Mouse (Mus musculus) hindbrain, embryonic 14.5 days (tissue): Measurements from ENCODE around the gene G3bp2. TPM values are rescaled to one million over a fixed set of nuclear protein-coding genes. Genes with fewer than 3 reads are reported as not detected.

Experiments
- ATAC-seq: fragments of 200-750 bp; cut with Nextera tagmentation; 2 replicates; pipeline ENCODE4 v1.8.0; 2017; ENCODE audit warnings: moderate number of reproducible peaks, mild to moderate bottlenecking, moderate TSS enrichment, moderate library complexity; ENCODE audit not compliant: low FRiP score
- DNase-seq: peaks from one replicate; pipeline ENCODE4 v3.0.0-alpha.2; 2015; ENCODE audit warnings: low spot score
- H3K27ac ChIP-seq: fragments of 300-500 bp; sonication (generic); 2 replicates; pipeline ENCODE4 v1.5.1; 2014; ENCODE audit warnings: mild to moderate bottlenecking, moderate library complexity
- H3K27me3 ChIP-seq: fragments of 300-500 bp; sonication (generic); 2 replicates; pipeline ENCODE4 v1.6.1; 2014; ENCODE audit warnings: mild to moderate bottlenecking, low read length, mixed read lengths; ENCODE audit not compliant: control insufficient read depth, insufficient read depth
- H3K36me3 ChIP-seq: fragments of 300-500 bp; sonication (generic); replicated peaks from 2 replicates; pipeline ENCODE4 v1.6.1; 2014; ENCODE audit not compliant: control insufficient read depth, insufficient read depth
- H3K4me1 ChIP-seq: fragments of 300-500 bp; sonication (generic); replicated peaks from 2 replicates; pipeline ENCODE4 v1.6.1; 2014; ENCODE audit warnings: antibody characterized with exemption, low read length, mixed read lengths; ENCODE audit not compliant: control insufficient read depth, insufficient read depth
- H3K4me2 ChIP-seq: fragments of 300-500 bp; sonication (generic); replicated peaks from 2 replicates; pipeline ENCODE4 v1.6.1; 2014; ENCODE audit warnings: mild to moderate bottlenecking, moderate library complexity
- H3K4me3 ChIP-seq: fragments of 300-500 bp; sonication (generic); replicated peaks from 2 replicates; pipeline ENCODE4 v1.5.1; 2014; ENCODE audit warnings: mild to moderate bottlenecking, low read length
- H3K9ac ChIP-seq: fragments of 300-500 bp; sonication (generic); 2 replicates; pipeline ENCODE4 v1.6.1; 2014
- H3K9me3 ChIP-seq: fragments of 300-500 bp; sonication (generic); 2 replicates; pipeline ENCODE4 v1.6.1; 2016; ENCODE audit warnings: low read length; ENCODE audit not compliant: control insufficient read depth
- WGBS: fragments of 180-500 bp; shearing (Covaris S2); extraction: QIAGEN DNeasy Blood & Tissue Kit; methylation state at CpG from one replicate; pipeline ENCODE4 v1.1.7; 2014; 5-methylcytosine and 5-hydroxymethylcytosine counted together
- polyA plus RNA-seq: library from polyadenylated mRNA; unstranded; fragments of >200 nt; fragmentation: Nextera tagmentation; extraction: Ambion mirVana; gene quantifications from 2 replicates; pipeline ENCODE4 v1.2.1, GENCODE M21; 2014

The G3bp2 gene
- polyA plus RNA-seq, 1 experiment from 2014 or later, result 377 TPM

DNA sequence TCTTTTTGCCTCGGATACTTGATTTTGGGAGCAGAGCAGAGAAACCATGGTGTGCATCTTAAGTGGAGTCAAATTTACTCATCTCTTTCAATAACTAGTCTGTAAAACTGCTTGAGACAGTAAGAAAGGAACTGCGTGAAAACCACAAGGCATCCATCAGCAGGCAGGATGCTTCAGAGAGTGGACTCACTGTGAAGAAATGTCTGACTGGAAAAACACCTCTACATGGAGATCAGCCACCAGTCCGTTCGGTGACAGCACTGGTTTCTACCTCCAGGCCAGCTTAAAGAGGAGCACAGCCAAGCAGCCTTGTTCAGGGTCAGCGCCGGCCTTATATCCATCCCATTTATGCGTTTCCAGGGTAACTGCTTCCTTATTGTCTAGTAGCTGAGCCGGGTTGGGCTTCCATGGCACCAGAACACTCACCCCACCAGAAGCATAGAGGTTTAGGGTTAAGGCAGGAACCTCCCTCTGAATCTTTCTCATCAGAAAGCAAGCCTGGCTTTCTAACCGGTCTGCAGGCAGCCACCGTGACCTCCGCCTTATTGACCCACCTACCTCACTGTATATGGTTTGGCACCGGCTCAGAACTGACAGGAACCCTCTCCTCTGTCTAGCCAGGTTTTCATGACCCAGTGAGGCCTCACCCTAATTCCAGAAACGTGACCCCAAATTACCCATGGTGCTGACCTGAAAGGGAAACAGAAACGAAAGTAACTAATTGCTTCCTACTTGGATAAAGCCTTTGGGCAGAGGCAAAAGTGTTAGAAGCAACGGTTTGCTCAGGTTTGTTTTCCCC lies 9.9 kb upstream of the G3bp2 start:
- DNase-seq (no peak), ATAC-seq (no peak)
- Histone ChIP-seq H3K27ac (no peak overlapping the region), H3K36me3 (no peaks in the 10 kb centered on the region), H3K9ac (no peak overlapping the region), H3K27me3 (no peaks in the 10 kb centered on the region), H3K4me2 (no peak overlapping the region), H3K4me1 (no peaks in the 10 kb centered on the region), H3K9me3 (no peaks in the 10 kb centered on the region), H3K4me3 (no peak overlapping the region)
- 44% methylated on average over 15 of the region's 15 CpGs for WGBS

- H3K4me2 ChIP-seq, result no peak overlapping the region
- ATAC-seq, result no peak
Observed at GRCm38 (mm10) chr5:92087469-92087868, 4.0 kb upstream of the G3bp2 start.

GRCm38 (mm10) chr5:92085821-92086550 lies 2.5 kb upstream of the G3bp2 start:
- no peak overlapping the region for H3K4me3 ChIP-seq
- no peak overlapping the region for H3K9ac ChIP-seq
- no peak overlapping the region for H3K4me2 ChIP-seq
- WGBS, result 85% methylated on average over 7 of the region's 7 CpGs
- no peak for DNase-seq
- no peaks in the 10 kb centered on the region for H3K27me3 ChIP-seq
- no peak overlapping the region for H3K27ac ChIP-seq
- ATAC-seq, result no peak
- no peaks in the 10 kb centered on the region for H3K36me3 ChIP-seq
- H3K9me3 ChIP-seq, result no peaks in the 10 kb centered on the region
- H3K4me1 ChIP-seq, result peaks cover 25% of the 10 kb centered on the region

More at GRCm38 (mm10) chr5:92087469-92087868, 4.0 kb upstream of the G3bp2 start:
- Histone ChIP-seq H3K9ac (no peak overlapping the region), H3K27ac (no peak overlapping the region), H3K4me1 (peaks cover 11% of the 10 kb centered on the region; the same call in 1 of the 2 replicates), H3K9me3 (no peaks in the 10 kb centered on the region), H3K4me3 (no peak overlapping the region), H3K36me3 (no peaks in the 10 kb centered on the region), H3K27me3 (no peaks in the 10 kb centered on the region)
- DNase-seq, result no peak
- 94% methylated on average over 4 of the region's 4 CpGs for WGBS

DNA sequence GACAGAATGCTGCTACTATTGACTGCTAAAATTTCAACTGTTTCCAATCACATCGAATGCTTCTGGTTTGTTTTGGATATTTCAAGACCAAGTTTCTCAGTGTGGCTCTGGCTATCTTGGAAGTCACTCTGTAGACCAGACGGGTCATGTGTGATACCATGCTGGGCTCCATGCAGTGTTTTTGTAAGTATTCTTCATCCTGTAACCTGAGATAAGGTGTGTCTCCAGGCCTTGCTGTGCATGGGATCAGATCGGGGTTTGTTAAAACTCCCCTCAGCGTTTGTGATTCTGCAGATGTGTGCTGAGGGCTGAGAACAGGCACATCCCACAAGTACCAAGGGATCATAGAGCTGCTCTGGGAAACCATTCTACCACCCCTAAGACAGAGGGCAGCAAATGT lies 1.7 kb upstream of the G3bp2 start:
- H3K9ac ChIP-seq, result no peak overlapping the region
- H3K27ac ChIP-seq, result no peak overlapping the region
- 75% methylated on average over 4 of the region's 4 CpGs for WGBS
- no peak overlapping the region for H3K4me2 ChIP-seq
- H3K4me3 ChIP-seq, result no peak overlapping the region
- no peaks in the 10 kb centered on the region for H3K27me3 ChIP-seq
- DNase-seq, result no peak
- H3K9me3 ChIP-seq, result no peaks in the 10 kb centered on the region
- no peaks in the 10 kb centered on the region for H3K36me3 ChIP-seq
- peaks cover 32% of the 10 kb centered on the region for H3K4me1 ChIP-seq
- ATAC-seq, result no peak

GRCm38 (mm10) chr5:92082821-92083401 lies 608 bp downstream of the G3bp2 start:
- H3K9ac ChIP-seq, result peak overlapping the region; percentile 98
- WGBS, result under 1% methylated on average over 52 of the region's 55 CpGs

DNA sequence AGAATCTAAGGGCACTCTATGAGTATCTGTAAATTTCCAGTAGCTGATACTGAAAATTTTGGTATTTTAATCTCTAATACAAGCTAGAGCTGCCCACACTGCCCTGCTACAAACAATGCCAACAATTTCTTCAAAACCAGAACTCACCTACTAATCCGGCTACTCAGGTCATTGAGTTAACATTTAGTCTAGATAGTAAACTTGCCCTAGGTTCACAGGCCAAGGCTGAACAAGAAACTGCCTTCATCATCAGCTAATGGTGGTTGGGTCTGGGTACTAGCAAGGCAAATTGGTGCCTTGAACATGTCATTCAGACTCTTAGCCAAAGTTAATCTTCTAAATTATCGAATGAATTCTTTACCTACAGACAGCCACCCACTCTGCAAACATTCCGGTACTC lies 2.2 kb downstream of the G3bp2 start:
- 73% methylated on average over 3 of the region's 3 CpGs for WGBS
- H3K4me1 ChIP-seq, result peaks cover 42% of the 10 kb centered on the region
- H3K9ac ChIP-seq, result peak overlapping the region; percentile 98
- no peak for DNase-seq
- no peak for ATAC-seq
- H3K36me3 ChIP-seq, result no peaks in the 10 kb centered on the region
- no peaks in the 10 kb centered on the region for H3K9me3 ChIP-seq
- peak overlapping the region; percentile 98 for H3K4me3 ChIP-seq
- H3K27me3 ChIP-seq, result no peaks in the 10 kb centered on the region
- no peak overlapping the region for H3K27ac ChIP-seq
- H3K4me2 ChIP-seq, result peak overlapping the region; percentile 79

More at GRCm38 (mm10) chr5:92082821-92083401, 608 bp downstream of the G3bp2 start:
- Histone ChIP-seq H3K27me3 (no peaks in the 10 kb centered on the region), H3K4me2 (peak overlapping the region; percentile 79), H3K27ac (peak overlapping the region; percentile 98), H3K4me1 (peaks cover 42% of the 10 kb centered on the region), H3K9me3 (no peaks in the 10 kb centered on the region), H3K36me3 (no peaks in the 10 kb centered on the region), H3K4me3 (peak overlapping the region; percentile 98)
- DNase-seq (peak; percentile 42), ATAC-seq (peak; percentile 5; the same call in 1 of the 2 replicates)

GRCm38 (mm10) chr5:92080400-92080799 lies 3.1 kb downstream of the G3bp2 start:
- no peaks in the 10 kb centered on the region for H3K9me3 ChIP-seq
- 68% methylated on average over 1 of the region's 1 CpGs for WGBS
- H3K27me3 ChIP-seq, result no peaks in the 10 kb centered on the region
- no peak overlapping the region for H3K27ac ChIP-seq
- H3K4me3 ChIP-seq, result no peak overlapping the region
- ATAC-seq (no peak), DNase-seq (no peak)
- 0 out of 2 replicates have a peak overlapping the region, but pooled peaks have one; percentile 79 for H3K4me2 ChIP-seq
- no peak overlapping the region for H3K9ac ChIP-seq
- no peaks in the 10 kb centered on the region for H3K36me3 ChIP-seq
- H3K4me1 ChIP-seq, result peaks cover 42% of the 10 kb centered on the region

- ATAC-seq, result no peak
- no peaks in the 10 kb centered on the region for H3K9me3 ChIP-seq
- H3K9ac ChIP-seq, result no peak overlapping the region
- H3K4me1 ChIP-seq, result peaks cover 33% of the 10 kb centered on the region
- H3K4me2 ChIP-seq, result no peak overlapping the region
- no peak overlapping the region for H3K4me3 ChIP-seq
- no peaks in the 10 kb centered on the region for H3K36me3 ChIP-seq
- no peak for DNase-seq
- H3K27ac ChIP-seq, result no peak overlapping the region
- H3K27me3 ChIP-seq, result no peaks in the 10 kb centered on the region
- WGBS, result 71% methylated on average over 1 of the region's 1 CpGs
Observed at GRCm38 (mm10) chr5:92079304-92079703, 4.2 kb downstream of the G3bp2 start.

DNA sequence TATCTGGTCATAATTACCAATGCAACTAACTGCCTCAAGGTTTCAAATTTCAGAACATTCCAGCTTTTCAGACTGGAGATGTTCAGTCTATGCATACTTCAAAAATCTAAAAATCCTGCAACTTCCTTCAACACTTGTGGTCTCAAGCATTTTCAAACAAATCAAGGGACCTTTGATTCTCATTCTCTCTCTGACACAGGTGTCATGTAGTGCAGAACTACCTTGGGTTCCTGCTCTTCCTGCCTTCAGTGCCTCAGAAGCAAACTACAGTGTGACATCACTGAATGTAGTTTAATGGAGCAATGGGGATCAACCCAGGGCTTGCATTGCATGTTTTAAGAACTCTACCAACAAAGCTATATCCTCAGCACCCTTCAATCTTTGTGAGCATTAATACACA lies 4.8 kb downstream of the G3bp2 start:
- Histone ChIP-seq H3K27ac (no peak overlapping the region), H3K9me3 (no peaks in the 10 kb centered on the region), H3K36me3 (no peaks in the 10 kb centered on the region), H3K4me2 (no peak overlapping the region), H3K4me1 (peaks cover 31% of the 10 kb centered on the region), H3K27me3 (no peaks in the 10 kb centered on the region), H3K4me3 (no peak overlapping the region), H3K9ac (no peak overlapping the region)
- DNase-seq, result no peak
- no peak for ATAC-seq
